Mouse (Mus musculus) hindbrain, embryonic 16.5 days (tissue): ENCODE data around the gene Clcn3. TPM values are rescaled to one million over a fixed set of nuclear protein-coding genes. Genes with fewer than 3 reads are reported as not detected.
A peak's percentile ranks its signal among the peaks of the same experiment; 100 is the strongest.
"Not testable (repeated sequence)": the region's sequence is repeated elsewhere in the genome, so short reads cannot be mapped to it uniquely, and the experiment has no call there.

ENCODE experiments used
- ATAC-seq: fragments of 200-750 bp; cut with Nextera tagmentation; 2 replicates; pipeline ENCODE4 v1.8.0; 2017; ENCODE audit warnings: moderate TSS enrichment, moderate library complexity
- H3K27ac ChIP-seq: fragments of 300-500 bp; sonication (generic); 2 replicates; pipeline ENCODE4 v1.5.1; 2014; ENCODE audit warnings: low read depth, mild to moderate bottlenecking, control low read depth, low read length, moderate library complexity
- H3K27me3 ChIP-seq: fragments of 300-500 bp; sonication (generic); replicated peaks from 2 replicates; pipeline ENCODE4 v1.6.1; 2014; ENCODE audit warnings: low read length; ENCODE audit not compliant: control insufficient read depth, insufficient read depth
- H3K36me3 ChIP-seq: fragments of 300-500 bp; sonication (generic); 2 replicates; pipeline ENCODE4 v1.6.1; 2014; ENCODE audit warnings: mild to moderate bottlenecking, low read length, moderate library complexity, mixed read lengths; ENCODE audit not compliant: control insufficient read depth, insufficient read depth
- H3K4me1 ChIP-seq: fragments of 300-500 bp; sonication (generic); 2 replicates; pipeline ENCODE4 v1.6.1; 2014; ENCODE audit warnings: low read depth, low read length; ENCODE audit not compliant: control insufficient read depth, insufficient read depth
- H3K4me2 ChIP-seq: fragments of 300-500 bp; sonication (generic); 2 replicates; pipeline ENCODE4 v1.6.1; 2014; ENCODE audit warnings: mild to moderate bottlenecking, low read length, control low read depth, moderate library complexity
- H3K4me3 ChIP-seq: fragments of 300-500 bp; sonication (generic); 2 replicates; pipeline ENCODE4 v1.5.1; 2014; ENCODE audit warnings: mild to moderate bottlenecking, low read length, control low read depth, moderate library complexity
- H3K9ac ChIP-seq: fragments of 300-500 bp; sonication (generic); 2 replicates; pipeline ENCODE4 v1.6.1; 2014; ENCODE audit warnings: low read depth, mild to moderate bottlenecking, control low read depth, low read length, moderate library complexity
- H3K9me3 ChIP-seq: fragments of 300-500 bp; sonication (generic); 2 replicates; pipeline ENCODE4 v1.6.1; 2014; ENCODE audit warnings: mild to moderate bottlenecking, low read length, moderate library complexity; ENCODE audit not compliant: control insufficient read depth
- WGBS: fragments of 180-500 bp; shearing (Covaris S2); extraction: QIAGEN DNeasy Blood & Tissue Kit; methylation state at CpG from one replicate; pipeline ENCODE4 v1.1.7; 2014; 5-methylcytosine and 5-hydroxymethylcytosine counted together
- polyA plus RNA-seq: library from polyadenylated mRNA; unstranded; fragments of >200 nt; fragmentation: Nextera tagmentation; extraction: Ambion mirVana; gene quantifications from 2 replicates; pipeline ENCODE4 v1.2.1, GENCODE M21; 2015

Clcn3 gene
- 79.0 and 79.5 TPM in 2 replicates for polyA plus RNA-seq

DNA sequence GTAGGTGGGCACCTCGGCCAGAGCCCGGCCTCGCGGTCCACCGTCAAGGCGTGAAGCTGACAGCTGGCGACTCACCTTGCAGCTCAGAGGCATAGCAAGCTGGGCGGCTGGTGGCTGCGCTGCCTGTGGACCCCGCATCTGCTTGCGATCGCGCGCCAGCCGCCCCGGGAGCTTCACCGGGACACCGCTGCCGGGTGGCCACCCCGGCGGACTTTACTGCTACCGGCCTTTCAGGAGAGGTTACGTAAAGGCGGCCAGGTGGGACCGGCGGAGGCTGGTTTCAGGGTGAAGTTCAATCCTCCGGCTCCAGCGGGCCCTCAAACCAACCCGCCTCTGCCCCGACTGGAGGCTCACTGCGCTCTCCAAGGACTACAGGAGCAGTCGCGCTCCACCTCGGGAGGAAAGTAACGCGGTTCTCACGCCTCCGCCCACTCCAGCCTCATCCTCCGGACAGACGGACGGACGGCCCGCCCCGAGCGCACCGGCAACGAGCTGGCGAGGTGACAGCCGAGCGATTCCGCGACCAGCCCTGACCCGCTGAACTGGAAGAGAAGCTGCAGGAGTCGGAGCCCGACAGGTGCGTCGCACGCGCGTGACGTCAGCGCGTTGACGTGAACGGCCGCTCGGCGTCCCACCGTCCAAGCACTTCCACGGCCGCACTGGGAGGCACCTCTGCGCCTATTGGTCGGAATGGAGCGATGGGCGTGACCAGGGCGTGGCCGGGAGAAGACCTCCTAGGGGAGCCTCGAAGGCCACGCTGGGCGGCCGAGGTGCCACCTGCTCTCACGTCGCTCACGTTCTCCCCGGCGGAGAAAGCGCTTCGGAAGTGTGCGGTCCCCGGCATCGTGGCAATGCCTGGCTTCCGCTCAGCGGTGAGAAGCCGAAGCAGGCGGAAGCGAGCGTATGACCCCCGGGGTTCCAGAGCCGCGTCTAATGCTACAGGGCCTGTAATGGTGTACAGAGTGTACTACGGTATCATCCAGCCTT is at the start of gene Clcn3:
TSS of gene Clcn3 (minus strand) at position 600 of the 987 bp plus-strand sequence.
- under 1% methylated on average over 96 of the region's 101 CpGs for WGBS
- Histone ChIP-seq H3K27ac (peak within 1 kb of the TSS; percentile 85), H3K9ac (peak within 1 kb of the TSS; percentile 78), H3K36me3 (no peaks in the 10 kb centered on the region), H3K4me2 (peak within 1 kb of the TSS; percentile 95), H3K27me3 (no peaks in the 10 kb centered on the region), H3K4me1 (peaks cover 14% of the 10 kb centered on the region), H3K9me3 (no peaks in the 10 kb centered on the region), H3K4me3 (peak within 1 kb of the TSS; percentile 62)
- peak; percentile 100 for ATAC-seq

DNA sequence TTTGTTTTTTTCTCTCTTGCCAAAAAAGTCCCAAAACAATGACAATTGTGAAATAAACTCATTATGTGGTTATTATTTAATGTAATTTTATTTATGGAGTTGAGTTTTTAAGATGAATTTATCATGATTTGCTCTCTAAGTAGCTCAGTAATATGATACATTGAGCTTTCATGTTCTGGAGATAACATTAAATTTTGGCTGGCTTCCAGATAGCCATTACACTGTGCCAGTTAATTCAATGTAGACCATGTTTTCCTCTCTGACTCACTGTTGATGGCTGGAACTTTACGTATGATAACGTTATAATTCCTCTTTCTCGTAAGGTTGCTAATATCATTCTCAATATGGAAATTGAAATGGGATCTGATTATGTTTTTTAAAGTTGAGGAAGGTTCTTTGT is 13.4 kb upstream of the Clcn3 start:
- Histone ChIP-seq H3K4me1 (peaks cover 10% of the 10 kb centered on the region), H3K27me3 (no peaks in the 10 kb centered on the region), H3K4me2 (no peak overlapping the region), H3K9ac (no peak overlapping the region), H3K4me3 (no peak overlapping the region), H3K27ac (no peak overlapping the region), H3K9me3 (no peaks in the 10 kb centered on the region), H3K36me3 (no peaks in the 10 kb centered on the region)
- 87% methylated on average over 3 of the region's 3 CpGs for WGBS
- no peak for ATAC-seq

DNA sequence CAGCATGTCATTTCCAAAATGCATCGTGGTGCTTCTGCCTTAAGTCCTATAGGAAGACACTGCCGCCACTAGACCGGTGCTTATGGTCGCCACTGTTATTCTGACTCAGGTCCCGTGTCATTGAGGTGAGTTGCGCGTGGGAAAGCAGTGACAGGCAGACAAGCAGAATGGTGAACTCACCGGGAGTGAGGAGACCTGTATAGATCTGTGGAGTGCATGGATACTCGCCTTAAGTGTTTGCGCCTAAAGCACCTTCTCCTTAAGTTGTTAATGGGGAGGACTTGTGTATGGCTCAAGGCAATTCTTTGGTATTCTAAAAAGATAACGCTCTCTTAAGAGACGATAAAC is 10.5 kb upstream of the Clcn3 start:
- peak overlapping the region; percentile 87 for H3K9ac ChIP-seq
- H3K27ac ChIP-seq: peak overlapping the region; percentile 91
- peaks cover 10% of the 10 kb centered on the region for H3K4me1 ChIP-seq
- H3K27me3 ChIP-seq: no peaks in the 10 kb centered on the region
- H3K9me3 ChIP-seq: no peaks in the 10 kb centered on the region
- 7% methylated on average over 12 of the region's 12 CpGs for WGBS
- peak overlapping the region; percentile 88 for H3K4me2 ChIP-seq
- H3K4me3 ChIP-seq: peak overlapping the region; percentile 92
- no peak for ATAC-seq
- no peaks in the 10 kb centered on the region for H3K36me3 ChIP-seq

DNA sequence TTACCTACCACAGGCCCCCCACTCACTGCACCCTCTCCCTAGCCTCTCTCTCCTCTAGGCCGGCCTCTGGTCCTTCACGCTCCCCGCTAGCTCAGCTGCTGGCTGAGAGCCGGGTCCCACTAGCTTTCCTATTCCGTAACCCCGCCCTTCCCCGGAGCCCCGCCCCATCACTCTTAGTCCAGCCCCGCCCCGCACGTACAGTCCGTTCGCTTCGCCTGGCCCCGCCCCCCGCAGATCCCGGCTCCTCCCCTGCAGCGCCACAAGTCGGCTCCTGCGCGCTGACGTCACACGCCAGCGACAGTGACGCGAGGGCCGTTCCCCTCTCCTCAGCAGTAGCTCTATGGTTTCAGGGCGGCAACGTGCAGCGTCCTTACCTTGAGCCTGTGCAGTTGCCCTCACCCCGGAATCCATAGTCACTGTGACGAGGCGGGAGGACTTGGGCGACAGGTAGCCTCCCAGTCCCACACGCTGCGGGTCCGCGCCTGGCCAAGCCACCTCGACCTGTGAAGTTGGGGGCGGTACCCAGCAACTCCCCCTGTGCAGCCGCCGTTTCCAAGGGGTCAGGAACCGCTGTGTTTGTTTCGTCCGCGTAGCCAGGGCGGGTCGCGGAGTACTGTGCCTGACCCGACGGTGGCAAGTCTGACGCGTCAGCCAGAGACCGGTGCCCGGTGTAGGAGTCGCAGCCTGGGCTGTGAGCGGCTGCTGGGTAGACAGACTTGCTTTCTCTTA is 10.0 kb upstream of the Clcn3 start, which contains the start of gene Nek1:
TSS of gene Nek1 (plus strand) at position 286 of the 729 bp plus-strand sequence.
- Histone ChIP-seq H3K4me2 (peak within 1 kb of the TSS; percentile 88), H3K36me3 (no peaks in the 10 kb centered on the region), H3K27me3 (no peaks in the 10 kb centered on the region), H3K9me3 (no peaks in the 10 kb centered on the region), H3K9ac (peak within 1 kb of the TSS; percentile 87), H3K4me1 (peaks cover 10% of the 10 kb centered on the region), H3K27ac (peak within 1 kb of the TSS; percentile 91), H3K4me3 (peak within 1 kb of the TSS; percentile 92)
- under 1% methylated on average over 56 of the region's 57 CpGs for WGBS
- ATAC-seq: peak; percentile 97

DNA sequence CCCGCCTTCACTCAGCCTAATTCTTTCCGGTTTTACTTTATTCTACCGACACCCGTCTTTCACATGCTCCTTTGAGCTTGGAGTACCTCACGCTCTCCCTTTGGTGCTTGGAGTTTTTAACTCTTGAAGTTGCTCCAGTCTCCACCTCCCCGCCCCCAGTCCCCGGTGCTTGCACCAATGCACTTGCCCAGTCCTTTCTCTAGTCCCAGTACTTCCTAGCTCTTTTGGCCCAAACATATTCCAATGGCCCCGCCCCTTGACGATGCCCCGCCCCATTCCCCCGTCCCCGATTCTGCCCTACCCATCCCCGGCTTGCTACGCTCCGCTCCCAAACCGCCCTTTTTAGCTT is 9.4 kb upstream of the Clcn3 start:
- Histone ChIP-seq H3K9ac (peak overlapping the region; percentile 85), H3K4me1 (peaks cover 10% of the 10 kb centered on the region), H3K27ac (peak overlapping the region; percentile 91), H3K4me3 (peak overlapping the region; percentile 92), H3K36me3 (no peaks in the 10 kb centered on the region), H3K9me3 (no peaks in the 10 kb centered on the region), H3K27me3 (no peaks in the 10 kb centered on the region), H3K4me2 (peak overlapping the region; percentile 80)
- WGBS: under 1% methylated on average over 16 of the region's 16 CpGs
- no peak; the same call in 1 of the 2 replicates for ATAC-seq

DNA sequence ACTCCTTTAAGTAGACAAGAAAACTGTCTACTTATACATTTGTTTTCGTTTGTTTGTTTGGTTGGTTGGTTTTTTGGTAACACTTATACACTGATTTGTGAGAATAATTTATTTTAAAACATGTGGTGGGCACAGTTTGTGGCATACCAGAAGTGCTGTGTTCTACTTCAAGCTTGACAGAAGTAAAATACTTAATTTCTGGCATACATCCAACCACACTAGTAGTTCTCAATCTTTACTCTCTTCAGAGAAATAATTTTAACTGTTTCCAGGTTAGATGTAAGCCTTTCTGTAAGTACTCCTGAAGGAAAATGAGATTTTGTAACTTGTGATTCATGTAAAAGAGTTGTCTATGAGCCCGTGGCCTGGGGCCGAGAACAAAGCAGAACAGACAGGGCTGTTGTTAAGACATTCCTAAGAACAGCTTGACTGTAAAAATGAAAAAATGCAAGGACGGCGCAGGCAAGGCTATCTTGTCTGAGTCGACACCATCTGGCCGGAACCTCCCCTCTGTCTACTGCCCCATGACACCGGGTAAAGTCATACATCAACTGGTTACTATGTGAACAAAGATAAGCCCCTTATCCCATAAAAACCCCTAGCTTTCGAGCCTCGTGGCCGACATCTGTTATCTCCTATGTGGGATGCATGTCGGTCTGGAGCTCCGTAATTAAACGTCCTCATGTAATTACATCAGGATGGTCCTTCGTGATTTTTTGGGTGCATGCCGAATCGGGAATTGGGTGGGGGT is 1.3 kb upstream of the Clcn3 start:
- H3K9me3 ChIP-seq, ATAC-seq, H3K27ac ChIP-seq, H3K36me3 ChIP-seq, H3K27me3 ChIP-seq, H3K4me3 ChIP-seq, H3K9ac ChIP-seq: not testable (repeated sequence)
- Histone ChIP-seq H3K4me2 (peak overlapping the region; percentile 95), H3K4me1 (peaks cover 14% of the 10 kb centered on the region)
- WGBS: 93% methylated on average over 17 of the region's 17 CpGs

DNA sequence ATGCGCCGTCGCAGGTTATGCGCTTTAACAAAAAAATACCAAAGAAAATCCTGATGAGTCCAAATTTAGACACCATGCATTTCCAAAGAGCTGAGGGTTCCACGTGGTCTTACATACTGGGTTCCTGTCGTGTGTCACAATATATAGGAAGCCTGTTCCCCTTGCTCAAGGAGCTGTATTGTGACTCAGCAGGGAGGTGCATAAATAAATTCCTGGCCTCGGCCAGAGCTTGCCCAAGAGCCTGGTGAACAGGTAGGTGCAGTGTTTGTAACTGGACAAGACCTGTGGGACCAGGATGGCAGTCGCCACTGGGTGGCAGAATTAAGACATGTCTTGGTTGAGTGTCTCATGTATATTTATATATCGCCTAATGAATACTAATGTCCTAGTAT is 584 bp upstream of the Clcn3 start:
- Histone ChIP-seq H3K27ac (peak overlapping the region; percentile 85), H3K9ac (peak overlapping the region; percentile 77), H3K4me3 (peak overlapping the region; percentile 62), H3K36me3 (no peaks in the 10 kb centered on the region), H3K4me1 (peaks cover 14% of the 10 kb centered on the region), H3K27me3 (no peaks in the 10 kb centered on the region), H3K9me3 (no peaks in the 10 kb centered on the region), H3K4me2 (peak overlapping the region; percentile 95)
- ATAC-seq: peak; percentile 68
- 5% methylated on average over 9 of the region's 9 CpGs for WGBS

DNA sequence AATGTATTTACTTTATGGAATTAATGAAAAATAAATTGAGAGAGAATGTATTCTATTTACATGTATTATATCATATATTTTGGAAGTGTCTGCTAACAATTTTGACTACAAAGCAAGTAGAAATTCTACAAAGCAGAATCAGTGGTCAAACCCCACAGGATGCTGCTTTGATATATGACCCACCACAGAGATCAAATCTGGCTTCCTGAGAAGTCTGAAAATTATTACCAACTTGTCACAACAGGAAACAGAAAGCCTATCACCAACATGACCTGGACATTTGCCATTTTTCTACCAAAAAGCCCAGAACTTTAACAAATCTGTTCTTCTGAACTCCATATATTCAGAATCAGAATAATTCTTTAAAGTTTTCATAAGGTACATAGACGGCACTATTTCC is 1.7 kb downstream of the Clcn3 start:
- no peak overlapping the region for H3K9ac ChIP-seq
- no peak overlapping the region for H3K27ac ChIP-seq
- peaks cover 14% of the 10 kb centered on the region for H3K4me1 ChIP-seq
- no peaks in the 10 kb centered on the region for H3K36me3 ChIP-seq
- no peak for ATAC-seq
- no peaks in the 10 kb centered on the region for H3K27me3 ChIP-seq
- H3K9me3 ChIP-seq: no peaks in the 10 kb centered on the region
- H3K4me3 ChIP-seq: no peak overlapping the region
- 59% methylated on average over 1 of the region's 1 CpGs for WGBS
- H3K4me2 ChIP-seq: peak overlapping the region; percentile 95
